ENCODE assay signal across 7 mouse cellular contexts in genomic region chr1:155223849-155224554, GRCm38 (mm10). TPM values are rescaled to one million over a fixed set of nuclear protein-coding genes. Genes with fewer than 3 reads are reported as not detected.
DNase-seq lines count a peak whose midpoint lies in the region; ATAC-seq and TF ChIP-seq lines count a peak whose summit lies in the region.

No protein-coding gene starts in this region.

- peak; percentile 91 for TF ChIP-seq CTCF in forebrain, postnatal 0 days (IDR thresholded peaks at IDR 0.05; ENCODE audit: low read depth)

- peak; percentile 94 for DNase-seq in ZHBTc4 (ENCODE audit: low read depth, low spot score)
- DNase-seq in cerebellum, adult 9-10 months, result peak; percentile 85
- DNase-seq in forebrain, postnatal 0 days, result peak; percentile 75
- peak; percentile 92 for DNase-seq in limb, embryonic 10.5 days (ENCODE audit: low spot score)
- DNase-seq in midbrain, embryonic 11.5 days (ENCODE audit: low spot score, missing footprints), result peak; percentile 98
- DNase-seq in spleen, adult 12 weeks (ENCODE audit: low spot score), result peak; percentile 71

- H3K4me2 ChIP-seq in forebrain, postnatal 0 days (ENCODE audit: low read depth), result peak overlapping the region; percentile 20
- peak overlapping the region; percentile 30 for H3K4me2 ChIP-seq in hindbrain, embryonic 13.5 days
- no peak overlapping the region for H3K4me2 ChIP-seq in midbrain, embryonic 11.5 days

- no peaks in the 10 kb centered on the region; the same call in 1 of the 2 replicates for H3K36me3 ChIP-seq in forebrain, postnatal 0 days (ENCODE audit: insufficient read depth)
- no peaks in the 10 kb centered on the region for H3K36me3 ChIP-seq in hindbrain, embryonic 13.5 days
- peaks cover 37% of the 10 kb centered on the region for H3K36me3 ChIP-seq in limb, embryonic 10.5 days
- no peaks in the 10 kb centered on the region for H3K36me3 ChIP-seq in midbrain, embryonic 11.5 days (ENCODE audit: control insufficient read depth, insufficient read depth, low read length)

- H3K9ac ChIP-seq in forebrain, postnatal 0 days, result no peak overlapping the region
- H3K9ac ChIP-seq in hindbrain, embryonic 13.5 days, result peak overlapping the region; percentile 25; the same call in 1 of the 2 replicates
- no peak overlapping the region for H3K9ac ChIP-seq in midbrain, embryonic 11.5 days (ENCODE audit: low read length)

- peak; percentile 76 for ATAC-seq in forebrain, postnatal 0 days
- ATAC-seq in hindbrain, embryonic 13.5 days (ENCODE audit: low FRiP score), result peak; percentile 59
- peak; percentile 83 for ATAC-seq in midbrain, embryonic 11.5 days (ENCODE audit: low FRiP score)

- no peak overlapping the region for H3K27ac ChIP-seq in forebrain, postnatal 0 days (ENCODE audit: low read depth, low read length)
- H3K27ac ChIP-seq in hindbrain, embryonic 13.5 days, result peak overlapping the region; percentile 13
- peak overlapping the region; percentile 38; the same call in 1 of the 2 replicates for H3K27ac ChIP-seq in limb, embryonic 10.5 days
- no peak overlapping the region for H3K27ac ChIP-seq in midbrain, embryonic 11.5 days (ENCODE audit: low read depth, low read length)

- H3K9me3 ChIP-seq in forebrain, postnatal 0 days (ENCODE audit: low read length), result no peaks in the 10 kb centered on the region
- no peaks in the 10 kb centered on the region for H3K9me3 ChIP-seq in hindbrain, embryonic 13.5 days
- no peaks in the 10 kb centered on the region for H3K9me3 ChIP-seq in limb, embryonic 10.5 days (replicated peaks)
- no peaks in the 10 kb centered on the region for H3K9me3 ChIP-seq in midbrain, embryonic 11.5 days (ENCODE audit: control insufficient read depth, low read length)

- H3K27me3 ChIP-seq in forebrain, postnatal 0 days (ENCODE audit: insufficient read depth, low read length), result no peaks in the 10 kb centered on the region
- H3K27me3 ChIP-seq in hindbrain, embryonic 13.5 days, result no peaks in the 10 kb centered on the region
- H3K27me3 ChIP-seq in limb, embryonic 10.5 days (ENCODE audit: low read depth, poor library complexity, severe bottlenecking), result no peaks in the 10 kb centered on the region
- no peaks in the 10 kb centered on the region for H3K27me3 ChIP-seq in midbrain, embryonic 11.5 days (ENCODE audit: control insufficient read depth, insufficient read depth, low read length)

- 31% methylated on average over 16 of the region's 16 CpGs for WGBS in forebrain, postnatal 0 days
- WGBS in hindbrain, embryonic 13.5 days, result 29% methylated on average over 16 of the region's 16 CpGs
- WGBS in limb, embryonic 10.5 days, result 31% methylated on average over 16 of the region's 16 CpGs
- WGBS in midbrain, embryonic 11.5 days, result 29% methylated on average over 16 of the region's 16 CpGs

- H3K4me1 ChIP-seq in forebrain, postnatal 0 days (ENCODE audit: insufficient read depth), result peaks cover 12% of the 10 kb centered on the region
- H3K4me1 ChIP-seq in hindbrain, embryonic 13.5 days (replicated peaks), result peaks cover 51% of the 10 kb centered on the region
- peaks cover 35% of the 10 kb centered on the region for H3K4me1 ChIP-seq in limb, embryonic 10.5 days
- H3K4me1 ChIP-seq in midbrain, embryonic 11.5 days (ENCODE audit: control insufficient read depth, insufficient read depth, low read length), result peaks cover 6% of the 10 kb centered on the region; the same call in 1 of the 2 replicates

- H3K4me3 ChIP-seq in forebrain, postnatal 0 days (ENCODE audit: low read depth, low read length), result no peak overlapping the region
- no peak overlapping the region for H3K4me3 ChIP-seq in hindbrain, embryonic 13.5 days
- H3K4me3 ChIP-seq in limb, embryonic 10.5 days, result no peak overlapping the region
- H3K4me3 ChIP-seq in midbrain, embryonic 11.5 days (ENCODE audit: low read depth, low read length), result no peak overlapping the region

RNA-seq across cellular contexts. Expression of gene BC034090, which starts 20.2 kb away (rescaled TPM):
- 7.4 and 9.9 TPM in 2 replicates for total RNA-seq in forebrain, postnatal 0 days (2014; rRNA removed)
- 1.4 and 2.5 TPM in 2 replicates for polyA plus RNA-seq in forebrain, postnatal 0 days (2015; fragmentation: Nextera tagmentation; extraction: Ambion mirVana)
- 3.9 and 4.7 TPM in 2 replicates for polyA plus RNA-seq in hindbrain, embryonic 13.5 days (2015; fragmentation: Nextera tagmentation; extraction: Ambion mirVana)
- 5.2 and 6.8 TPM in 2 replicates for polyA plus RNA-seq in limb, embryonic 10.5 days (2016; fragmentation: Nextera tagmentation; extraction: Ambion mirVana)
- polyA plus RNA-seq in midbrain, embryonic 11.5 days (2014; fragmentation: Nextera tagmentation; extraction: Ambion mirVana), result 2.7 and 3.1 TPM in 2 replicates

Comparison
In these comparisons a context has a peak if more than half of its experiments do, and no peak if none do; other contexts are left out.
1. H3K27ac ChIP-seq: peak in hindbrain, embryonic 13.5 days (single experiment) and limb, embryonic 10.5 days (single experiment); none in forebrain, postnatal 0 days (single experiment) and midbrain, embryonic 11.5 days (single experiment).
2. Peak in every context shown above with its lines, with median percentiles within 50 percentile points of each other: DNase-seq and ATAC-seq.